Mouse (Mus musculus) E14TG2a.4 (cell line): ENCODE measurements around the gene Ntrk3.

Experiments used
- H3K27me3 ChIP-seq: 2 replicates; pipeline ENCODE4 v1.6.1; 2014; ENCODE audit warnings: low read length, control low read depth; ENCODE audit not compliant: insufficient read depth
- H3K36me3 ChIP-seq: 2 replicates; pipeline ENCODE4 v1.6.1; 2014; ENCODE audit warnings: low read length, control low read depth; ENCODE audit not compliant: insufficient read depth
- H3K4me1 ChIP-seq: replicated peaks from 2 replicates; pipeline ENCODE4 v1.6.1; 2014; ENCODE audit warnings: low read depth, low read length, control low read depth
- H3K4me3 ChIP-seq: replicated peaks from 2 replicates; pipeline ENCODE4 v1.5.1; 2014; ENCODE audit warnings: mild to moderate bottlenecking, low read length
- H3K9me3 ChIP-seq: 2 replicates; pipeline ENCODE4 v1.6.1; 2014; ENCODE audit warnings: low read length, control low read depth
- CTCF ChIP-seq: conservative IDR thresholded peaks from 2 replicates; pipeline ENCODE4 v1.5.1; 2014; ENCODE audit warnings: low read length
- NANOG ChIP-seq: IDR thresholded peaks from 2 replicates; pipeline ENCODE4 v1.6.1; 2014; ENCODE audit warnings: borderline replicate concordance, low read length, mixed read lengths
- POU5F1 ChIP-seq: IDR thresholded peaks from 2 replicates; pipeline ENCODE4 v1.6.1; 2014; ENCODE audit warnings: low read length, borderline replicate concordance

Gene Ntrk3

DNA sequence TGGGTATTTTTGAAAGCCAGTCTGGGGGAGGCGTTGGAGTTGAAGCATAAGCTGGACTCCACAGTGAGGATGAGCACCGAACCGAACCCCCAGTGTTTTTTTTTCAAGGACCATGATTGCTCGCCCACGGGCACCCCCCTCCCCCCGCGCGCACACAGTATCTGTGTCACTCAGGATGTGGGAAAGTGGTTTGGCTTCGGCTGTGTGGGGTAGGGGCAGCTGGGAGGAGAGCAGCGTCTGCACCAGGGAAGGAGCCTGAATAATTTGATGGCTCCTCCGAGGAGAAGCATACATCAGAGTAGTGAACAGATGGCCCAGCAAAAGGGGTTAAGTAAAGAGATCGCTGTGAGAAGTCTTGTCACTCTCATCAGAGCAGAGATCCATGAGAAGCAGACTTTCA, 139.7 kb downstream of the Ntrk3 start:
- H3K4me1 ChIP-seq = peaks cover 24% of the 10 kb centered on the region
- H3K36me3 ChIP-seq = no peaks in the 10 kb centered on the region
- 0 out of 2 replicates have a peak, but pooled peaks cover 3% of the 10 kb centered on the region for H3K9me3 ChIP-seq
- TF ChIP-seq NANOG (no peak), CTCF (no peak)
- peaks cover 85% of the 10 kb centered on the region for H3K27me3 ChIP-seq
- H3K4me3 ChIP-seq = no peak overlapping the region

DNA sequence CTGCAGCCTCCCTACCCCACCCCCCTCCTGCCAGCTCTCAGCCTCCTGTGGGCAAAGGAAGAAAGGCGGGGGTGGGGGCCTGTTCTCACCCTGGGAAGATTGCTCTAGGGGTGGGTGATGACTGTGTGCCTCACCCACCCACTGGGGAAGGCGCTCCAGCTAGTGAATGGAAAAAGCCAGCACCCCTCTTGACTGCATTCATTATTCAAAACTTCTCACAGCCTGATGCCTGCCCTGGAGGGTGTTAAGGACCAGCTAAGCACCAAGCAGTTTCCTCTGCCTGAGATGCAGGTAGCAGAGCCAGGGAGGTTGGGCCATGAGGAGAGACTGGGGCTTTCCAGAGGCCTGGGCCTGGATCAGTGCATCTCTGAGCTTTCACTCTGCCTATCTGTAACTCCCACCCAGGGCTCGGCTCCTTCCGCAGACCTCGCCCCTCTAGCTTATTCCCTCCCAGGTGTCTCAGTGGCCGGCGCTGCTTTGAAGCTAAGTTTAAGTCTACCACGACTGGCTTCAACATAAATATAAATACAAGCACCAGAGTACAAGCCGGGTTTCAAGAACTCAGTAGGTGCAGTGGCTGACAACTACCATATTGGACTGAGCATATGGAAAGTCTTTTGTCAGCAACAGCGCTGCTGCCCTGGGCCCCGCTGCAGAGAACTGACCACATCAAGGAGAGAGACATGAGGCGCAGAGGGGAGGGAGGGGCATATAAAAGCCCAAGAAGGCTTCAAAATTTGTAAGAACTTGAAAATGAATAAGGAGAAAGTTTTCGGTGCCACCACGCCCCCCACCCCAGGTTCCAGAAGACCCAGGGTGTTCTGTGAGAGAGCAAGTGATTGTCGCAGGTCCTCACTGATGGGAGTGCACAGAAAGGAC, 140.3 kb downstream of the Ntrk3 start:
- no peaks in the 10 kb centered on the region for H3K36me3 ChIP-seq
- peaks cover 24% of the 10 kb centered on the region for H3K4me1 ChIP-seq
- H3K9me3 ChIP-seq = 0 out of 2 replicates have a peak, but pooled peaks cover 3% of the 10 kb centered on the region
- no peak overlapping the region for H3K4me3 ChIP-seq
- H3K27me3 ChIP-seq = peaks cover 85% of the 10 kb centered on the region
- TF ChIP-seq NANOG (no peak), CTCF (no peak), POU5F1 (no peak)

DNA sequence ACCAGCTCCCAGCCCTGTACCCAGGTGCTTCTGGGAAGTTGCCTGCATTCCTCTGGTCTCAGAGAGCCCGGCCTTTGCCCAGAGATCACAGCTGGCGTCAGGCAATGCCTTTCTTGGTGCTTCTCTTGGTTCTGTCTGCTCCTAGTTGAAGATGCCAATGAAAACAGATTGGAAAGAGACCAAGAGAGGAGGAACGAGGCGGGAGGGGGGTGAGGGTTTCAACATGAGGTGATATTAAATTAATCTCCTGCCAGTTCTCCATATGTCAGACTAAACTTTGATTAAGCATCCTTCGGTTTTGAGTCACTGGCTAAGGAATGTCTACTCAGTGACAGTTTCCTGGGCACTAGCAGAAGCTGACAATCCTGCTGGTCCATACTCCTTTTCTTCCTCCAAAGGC, 141.3 kb downstream of the Ntrk3 start:
- TF ChIP-seq POU5F1 (no peak), NANOG (no peak), CTCF (no peak)
- no peaks in the 10 kb centered on the region for H3K36me3 ChIP-seq
- H3K9me3 ChIP-seq = 0 out of 2 replicates have a peak, but pooled peaks cover 3% of the 10 kb centered on the region
- H3K4me3 ChIP-seq = no peak overlapping the region
- peaks cover 24% of the 10 kb centered on the region for H3K4me1 ChIP-seq
- peaks cover 87% of the 10 kb centered on the region for H3K27me3 ChIP-seq

DNA sequence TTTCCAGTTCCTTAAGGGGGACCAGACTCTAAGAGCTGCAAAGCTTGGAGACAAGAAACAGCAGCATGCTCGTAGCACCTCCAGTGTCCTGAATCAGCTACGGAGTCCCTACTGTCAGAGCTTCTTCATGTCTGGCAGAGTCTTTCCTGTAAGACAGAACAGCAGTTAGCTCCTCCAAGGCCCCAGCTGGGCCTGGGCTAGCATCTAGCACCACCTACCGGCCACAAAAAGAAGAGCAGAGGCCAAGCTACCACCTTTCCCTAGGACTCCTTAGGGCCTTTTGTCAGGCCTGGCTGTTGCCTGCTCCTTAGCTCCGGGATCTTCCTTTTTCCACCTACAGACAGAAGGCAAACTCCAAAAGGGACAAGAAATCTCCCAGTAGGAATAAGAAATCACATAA, 141.9 kb downstream of the Ntrk3 start:
- no peak for TF ChIP-seq NANOG
- peak; percentile 96 for TF ChIP-seq CTCF
- Histone ChIP-seq H3K9me3 (0 out of 2 replicates have a peak, but pooled peaks cover 3% of the 10 kb centered on the region), H3K4me3 (no peak overlapping the region), H3K36me3 (no peaks in the 10 kb centered on the region), H3K4me1 (peaks cover 24% of the 10 kb centered on the region), H3K27me3 (peaks cover 87% of the 10 kb centered on the region)

DNA sequence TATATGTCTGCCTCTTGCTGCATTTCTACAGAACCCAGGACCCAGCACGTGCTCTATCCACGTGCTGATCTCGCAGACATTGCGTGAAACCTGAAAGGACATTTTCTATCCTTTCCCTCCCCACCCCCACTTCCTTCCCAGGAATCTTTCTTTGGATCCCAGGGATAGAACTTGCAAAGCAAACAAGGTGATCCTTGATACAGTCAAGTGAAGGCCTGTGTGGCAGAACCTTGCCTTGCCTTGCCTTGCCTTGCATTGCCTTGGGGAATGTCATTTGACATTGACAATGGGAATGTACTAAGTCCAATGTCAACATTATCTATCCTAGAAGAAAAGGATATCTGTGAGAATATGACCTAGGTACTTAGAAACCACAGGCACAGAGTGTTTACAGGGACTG, 144.9 kb downstream of the Ntrk3 start:
- H3K4me3 ChIP-seq = no peak overlapping the region
- peaks cover 76% of the 10 kb centered on the region for H3K27me3 ChIP-seq
- no peak for TF ChIP-seq NANOG
- H3K36me3 ChIP-seq = no peaks in the 10 kb centered on the region
- H3K9me3 ChIP-seq = no peaks in the 10 kb centered on the region
- H3K4me1 ChIP-seq = peaks cover 19% of the 10 kb centered on the region

DNA sequence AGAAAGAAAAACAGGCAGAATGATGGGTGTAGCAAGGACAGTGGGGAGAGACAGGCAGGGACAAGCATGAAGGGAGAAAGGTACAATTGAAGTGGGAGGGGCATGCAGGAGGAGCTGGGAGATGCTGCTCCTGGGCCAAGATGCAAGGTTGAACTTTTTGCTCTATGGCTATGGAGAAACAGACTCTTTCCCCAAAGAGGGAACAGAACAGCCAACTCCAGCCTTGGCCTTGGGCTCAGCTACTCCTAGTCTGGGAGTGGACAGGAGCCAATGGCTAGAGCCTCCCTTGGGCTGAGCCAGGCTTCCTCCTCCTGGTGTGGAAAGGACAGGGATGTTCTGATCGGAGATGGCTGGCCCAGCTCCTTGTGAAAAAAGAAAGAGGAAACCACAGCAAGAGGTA, 145.6 kb downstream of the Ntrk3 start:
- H3K4me3 ChIP-seq = no peak overlapping the region
- no peak for TF ChIP-seq CTCF
- TF ChIP-seq NANOG = no peak
- TF ChIP-seq POU5F1 = no peak
- peaks cover 76% of the 10 kb centered on the region for H3K27me3 ChIP-seq
- peaks cover 17% of the 10 kb centered on the region for H3K4me1 ChIP-seq
- no peaks in the 10 kb centered on the region for H3K9me3 ChIP-seq
- H3K36me3 ChIP-seq = no peaks in the 10 kb centered on the region

DNA sequence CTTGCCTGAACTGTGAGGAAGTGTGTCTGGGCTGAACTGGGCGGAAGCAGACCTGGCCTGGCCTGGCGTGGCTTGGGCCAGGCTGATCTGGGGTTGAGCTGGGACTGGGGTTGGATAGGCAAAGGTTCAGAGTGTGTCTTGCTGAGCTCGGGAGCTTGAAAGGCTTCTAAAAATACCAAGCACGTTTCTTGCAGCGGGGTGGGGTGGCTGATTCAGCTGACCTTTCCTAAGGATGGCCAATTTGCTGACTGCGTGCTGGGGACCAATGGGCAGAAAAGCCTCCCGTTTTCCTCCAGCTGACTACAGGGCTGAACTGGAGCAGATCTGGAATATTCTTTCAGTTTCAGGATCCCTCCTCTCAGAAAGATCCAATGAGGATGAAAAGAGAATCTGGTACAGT, 148.0 kb downstream of the Ntrk3 start:
- Histone ChIP-seq H3K36me3 (no peaks in the 10 kb centered on the region), H3K4me1 (peaks cover 29% of the 10 kb centered on the region), H3K27me3 (peaks cover 70% of the 10 kb centered on the region), H3K9me3 (no peaks in the 10 kb centered on the region), H3K4me3 (no peak overlapping the region)
- TF ChIP-seq CTCF (no peak), POU5F1 (no peak), NANOG (no peak)

DNA sequence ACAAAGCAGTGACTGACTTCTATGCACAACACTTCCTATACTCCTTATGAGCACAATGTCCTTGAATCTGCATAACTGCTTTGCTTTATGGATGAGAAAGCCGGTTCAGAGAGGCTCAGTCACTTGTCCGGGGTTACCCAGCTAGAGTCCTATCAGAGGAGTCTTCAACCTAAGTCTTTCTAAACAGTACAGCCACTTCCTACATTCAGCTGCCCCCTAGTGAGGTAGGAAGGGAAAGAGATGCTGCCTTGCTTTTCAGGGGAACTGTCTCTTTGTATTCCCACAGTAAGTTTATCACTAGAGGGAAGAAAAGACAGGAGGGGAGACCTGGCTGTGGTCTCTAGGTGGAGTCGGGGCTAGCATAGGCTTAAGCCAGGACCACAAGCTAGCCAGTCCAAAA, 151.0 kb downstream of the Ntrk3 start:
- peaks cover 47% of the 10 kb centered on the region for H3K4me1 ChIP-seq
- no peak for TF ChIP-seq NANOG
- TF ChIP-seq POU5F1 = no peak
- no peak for TF ChIP-seq CTCF
- H3K36me3 ChIP-seq = no peaks in the 10 kb centered on the region
- H3K9me3 ChIP-seq = no peaks in the 10 kb centered on the region
- peaks cover 62% of the 10 kb centered on the region for H3K27me3 ChIP-seq
- no peak overlapping the region for H3K4me3 ChIP-seq

DNA sequence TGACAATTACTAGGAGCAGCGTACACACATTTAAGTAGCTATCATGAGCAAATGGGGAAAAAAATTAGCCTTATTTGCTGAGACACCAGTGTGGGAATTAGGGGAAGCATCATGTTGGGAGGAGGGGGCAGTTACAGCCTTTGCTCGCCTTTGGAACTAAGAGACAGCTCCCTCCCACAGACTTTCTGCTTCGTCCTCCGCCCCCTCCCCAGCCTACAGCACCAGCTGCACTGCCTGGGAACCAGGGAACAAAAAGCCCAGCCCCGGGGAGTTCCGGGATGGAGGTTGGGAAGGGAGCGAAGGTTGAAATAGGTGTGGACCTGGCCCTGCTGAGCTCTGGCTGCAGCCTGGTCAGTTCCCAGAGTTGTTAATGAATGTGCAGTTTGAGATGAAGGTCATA, 151.9 kb downstream of the Ntrk3 start:
- Histone ChIP-seq H3K27me3 (peaks cover 62% of the 10 kb centered on the region), H3K36me3 (no peaks in the 10 kb centered on the region), H3K4me1 (peaks cover 47% of the 10 kb centered on the region), H3K9me3 (no peaks in the 10 kb centered on the region), H3K4me3 (no peak overlapping the region)
- TF ChIP-seq POU5F1 (no peak), CTCF (no peak), NANOG (no peak)
